Mouse (Mus musculus): ENCODE results near the gene Gm29427.

The Gm29427 gene

DNA sequence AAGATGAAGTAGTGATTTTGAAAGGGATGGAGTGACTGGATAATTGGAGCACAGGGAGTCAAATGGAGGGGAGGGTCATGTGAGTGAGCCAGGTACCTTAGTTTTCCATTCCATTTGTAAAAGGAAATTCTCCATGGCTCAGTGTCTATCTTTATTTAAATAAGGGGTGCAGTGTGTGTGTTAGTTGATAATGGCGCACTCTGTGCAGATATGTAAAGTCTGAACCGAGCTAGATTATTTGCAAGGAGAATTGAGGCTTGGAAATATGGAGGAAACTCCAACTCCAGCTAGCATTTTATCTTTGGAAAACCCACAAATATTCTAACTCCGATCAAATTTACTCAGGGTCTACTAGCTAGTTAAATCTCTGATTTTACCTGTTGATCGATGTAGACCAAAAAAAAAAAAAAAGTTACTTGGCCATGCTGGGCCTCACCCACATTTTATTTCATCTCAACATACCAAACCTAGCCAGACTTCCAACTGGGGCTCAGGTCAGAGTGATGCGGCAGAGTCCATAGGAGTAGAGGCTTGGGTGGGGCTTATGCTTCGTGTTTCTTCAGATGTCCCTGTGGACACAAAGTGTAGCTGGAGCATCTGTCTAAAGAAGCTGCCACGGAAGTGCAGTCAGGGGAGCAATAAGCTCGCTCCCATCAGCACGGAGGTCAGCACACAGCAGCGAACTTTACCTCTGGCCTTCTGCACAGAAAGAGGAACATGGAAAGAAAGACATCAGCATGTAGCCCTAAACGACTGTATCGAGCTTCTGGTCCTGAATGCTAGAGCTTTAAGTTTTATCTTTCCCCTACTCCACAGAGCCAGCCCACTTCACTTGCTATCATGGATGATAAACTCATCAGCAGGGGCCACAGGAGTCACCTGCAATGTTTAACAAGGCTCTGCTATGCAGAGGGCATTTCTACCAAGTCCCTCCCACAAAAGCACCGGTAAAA, 17.4 kb upstream of the Gm29427 start:
- DNase-seq (ENCODE audit: extremely low spot score), result no peak

DNA sequence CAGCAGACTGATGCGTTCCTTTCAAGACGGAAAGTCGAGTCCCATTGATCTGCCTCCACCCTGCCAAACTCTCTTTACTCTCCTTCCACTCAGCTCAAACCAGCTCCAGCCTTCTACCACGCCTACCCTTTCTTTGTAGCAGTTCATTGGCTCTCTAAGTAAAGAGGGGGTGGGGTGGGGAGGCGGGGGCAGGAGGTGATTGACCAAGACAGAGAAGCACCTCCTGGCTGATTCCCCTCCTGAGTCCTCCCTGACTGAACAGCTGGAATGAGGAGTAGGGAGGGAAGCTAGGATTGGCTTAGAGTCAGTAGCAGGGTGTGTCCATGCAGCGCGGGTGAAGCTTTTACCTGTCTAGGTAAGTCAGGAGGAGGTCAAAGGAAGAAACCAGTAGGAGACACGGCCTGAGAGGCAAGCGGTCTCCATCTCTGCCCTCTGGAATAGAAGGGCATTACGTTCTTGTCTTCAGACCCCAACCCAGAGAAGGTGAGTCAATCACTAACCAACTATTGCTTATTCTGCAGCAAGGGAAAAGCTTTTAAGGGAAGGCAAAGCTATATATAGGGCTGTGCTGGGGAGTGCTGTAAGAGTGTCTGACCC, 16.2 kb upstream of the Gm29427 start, which contains the start of gene AA986860:
AA986860 (plus strand) TSS at position 236 of the 597 bp plus-strand sequence.
- DNase-seq (ENCODE audit: extremely low spot score), result peak; percentile 62

DNA sequence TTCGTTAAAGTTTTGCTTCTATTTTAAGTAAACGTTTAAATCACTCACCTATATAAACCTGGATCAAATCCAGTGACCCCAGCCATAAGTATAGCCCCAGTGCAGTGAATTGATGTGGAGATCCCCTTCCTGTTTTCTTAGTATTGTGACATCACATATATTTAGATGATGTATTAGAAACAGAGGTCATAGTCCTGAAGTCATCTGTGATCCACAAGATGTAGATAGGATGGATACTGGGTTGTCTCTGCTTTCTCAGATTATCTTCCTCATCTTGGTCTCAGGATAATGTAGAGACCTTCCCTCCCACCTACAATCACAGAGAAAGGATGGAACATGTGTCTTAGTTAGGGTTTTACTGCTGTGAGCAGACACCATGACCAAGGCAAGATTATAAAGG, 13.6 kb upstream of the Gm29427 start, which contains the start of gene Pfkfb2:
Pfkfb2 (minus strand) TSS at position 101 of the 400 bp plus-strand sequence.
- no peak for DNase-seq (ENCODE audit: extremely low spot score)

DNA sequence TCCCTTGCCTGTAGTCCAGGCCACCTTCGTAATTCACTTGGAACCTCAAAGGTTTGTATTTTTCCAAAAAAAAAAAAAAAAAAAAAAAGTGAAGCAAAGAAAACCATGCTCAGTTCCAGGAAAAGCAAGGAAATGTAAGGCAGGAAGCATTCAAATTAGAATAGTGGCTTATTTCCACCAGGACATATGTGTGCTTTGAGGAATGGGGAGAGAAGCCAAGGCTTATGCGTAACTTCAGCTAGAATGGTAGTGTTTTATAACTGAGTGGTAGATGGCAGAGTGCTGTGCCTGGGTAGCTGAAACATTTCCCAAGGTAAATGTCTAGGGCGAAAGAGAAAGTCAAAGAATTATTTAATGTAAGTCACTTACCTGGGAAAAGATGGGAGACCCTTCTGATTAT, 13.1 kb upstream of the Gm29427 start:
- DNase-seq (ENCODE audit: extremely low spot score), result no peak

DNA sequence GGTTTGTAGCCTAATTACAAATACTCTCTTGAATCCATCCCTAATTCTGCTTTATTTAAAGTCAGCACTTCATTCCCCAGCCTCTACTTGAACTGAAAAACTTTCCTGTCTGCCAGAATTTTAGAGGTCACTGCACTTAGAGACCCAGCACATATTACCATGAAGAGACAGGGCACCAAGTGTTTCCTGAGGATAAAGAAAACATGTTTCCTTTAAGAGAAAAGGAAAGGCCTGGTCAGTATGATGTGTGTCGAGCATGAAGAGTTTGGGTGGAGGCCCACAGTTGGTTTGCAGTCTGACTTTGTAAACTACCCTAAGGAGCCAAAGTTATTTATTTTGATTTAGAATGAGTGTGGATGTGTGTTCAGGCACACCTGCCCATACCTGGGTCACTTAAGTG, 12.5 kb upstream of the Gm29427 start:
- no peak for DNase-seq (ENCODE audit: extremely low spot score)

DNA sequence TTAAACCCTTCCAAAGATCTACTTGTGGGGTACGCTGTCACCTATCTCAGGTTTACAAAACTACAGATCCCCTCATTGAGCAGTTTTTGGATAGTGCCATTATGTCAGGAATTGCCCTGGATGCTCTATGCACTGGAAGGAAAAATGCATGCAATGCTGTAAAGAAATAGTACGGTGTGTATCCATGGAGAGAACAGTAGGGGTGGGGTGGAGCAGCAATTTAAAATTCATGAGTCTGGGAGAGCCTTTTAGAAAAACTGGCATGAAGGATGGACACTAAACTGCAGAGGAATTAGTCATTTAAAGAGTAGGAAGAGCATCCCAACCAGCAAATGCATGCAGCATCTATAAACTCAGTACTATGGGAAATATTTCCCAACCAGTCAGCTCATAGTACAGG, 10.8 kb upstream of the Gm29427 start:
- no peak for DNase-seq (ENCODE audit: extremely low spot score)

DNA sequence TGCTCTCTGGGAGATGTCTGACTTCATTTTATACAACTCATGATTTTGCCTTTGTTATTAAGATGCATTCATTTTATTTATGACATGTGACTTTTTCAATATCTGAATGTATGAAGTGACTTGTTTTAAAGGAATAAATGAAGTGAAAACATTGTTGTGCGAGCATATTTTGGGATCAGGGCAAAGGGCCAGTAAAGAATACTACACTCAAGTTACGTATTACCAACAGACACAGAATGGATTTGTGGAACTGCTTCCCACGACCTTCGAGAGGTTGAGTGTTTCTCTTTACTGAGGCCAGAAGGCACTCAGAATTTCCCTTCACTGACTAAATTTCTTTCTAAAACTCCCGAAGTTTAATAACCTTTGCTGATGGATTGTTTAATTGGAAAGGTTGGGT, 8.6 kb upstream of the Gm29427 start:
- no peak for DNase-seq (ENCODE audit: extremely low spot score)

DNA sequence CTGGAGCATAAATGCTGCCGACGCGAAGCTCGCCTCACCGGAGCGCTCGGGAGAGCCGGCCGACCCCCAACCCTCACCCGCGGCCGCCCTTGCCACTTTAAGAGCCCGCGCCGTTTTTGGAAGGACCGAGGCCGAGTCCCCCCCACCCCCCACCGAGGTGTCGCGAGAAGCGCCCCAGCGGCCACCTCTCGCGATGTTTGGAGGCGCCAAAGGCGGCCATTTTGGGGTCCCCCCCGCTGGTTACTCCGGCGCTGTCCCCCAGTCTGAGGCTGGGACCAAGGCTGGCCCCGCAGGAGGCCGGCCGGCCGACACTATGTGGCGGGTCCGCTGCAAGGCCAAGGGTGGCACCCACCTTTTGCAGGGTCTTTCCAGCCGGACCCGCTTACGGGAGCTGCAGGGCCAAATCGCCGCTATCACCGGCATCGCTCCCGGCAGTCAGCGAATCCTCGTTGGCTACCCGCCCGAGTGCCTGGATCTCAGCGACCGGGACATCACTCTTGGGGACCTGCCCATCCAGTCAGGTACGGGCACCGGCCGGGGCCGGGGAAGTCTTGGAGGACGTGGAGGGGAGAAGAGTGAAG, 1.8 kb upstream of the Gm29427 start, which contains the start of gene Yod1:
Yod1 (plus strand) TSS at position 37 of the 581 bp plus-strand sequence.
- peak; percentile 92 for DNase-seq (ENCODE audit: extremely low spot score)

DNA sequence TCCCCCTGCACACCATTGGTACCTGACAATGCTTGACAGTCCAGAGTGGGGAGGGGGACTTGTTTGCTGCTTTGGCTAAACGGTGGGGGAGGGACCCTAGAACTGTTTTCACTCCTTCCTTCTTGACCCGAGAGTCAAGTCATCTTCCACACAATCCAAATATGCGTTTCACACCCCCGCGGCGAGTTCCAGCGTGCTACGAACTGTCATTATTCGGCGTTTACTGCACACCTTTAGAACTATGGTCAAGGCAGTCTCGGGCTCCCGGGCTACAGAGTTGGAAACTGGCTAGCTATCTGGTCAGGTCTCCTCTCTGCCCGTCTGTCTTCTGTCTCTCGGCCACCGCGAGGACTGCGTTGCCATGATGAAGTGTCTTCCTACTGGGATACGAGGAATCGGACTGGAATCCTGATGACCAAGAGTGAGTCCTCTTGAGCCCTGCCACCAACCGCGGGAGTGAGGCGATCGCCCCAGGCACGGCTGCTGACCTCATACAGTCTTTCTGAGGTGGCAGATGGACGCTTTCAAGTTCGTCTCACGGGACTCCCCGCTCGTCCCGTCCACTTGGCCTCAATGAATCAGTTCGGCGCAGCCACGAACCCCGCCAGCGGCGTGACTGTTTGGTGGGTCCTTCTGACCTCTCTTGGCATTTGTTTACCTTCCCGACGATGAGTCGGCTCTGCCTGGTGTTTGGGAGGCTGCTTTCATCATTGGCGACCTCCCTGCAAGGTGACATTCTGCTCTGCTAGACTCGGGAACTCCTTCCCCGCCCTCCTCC, 1.1 kb upstream of the Gm29427 start:
- peak; percentile 20 for DNase-seq (ENCODE audit: extremely low spot score)

DNA sequence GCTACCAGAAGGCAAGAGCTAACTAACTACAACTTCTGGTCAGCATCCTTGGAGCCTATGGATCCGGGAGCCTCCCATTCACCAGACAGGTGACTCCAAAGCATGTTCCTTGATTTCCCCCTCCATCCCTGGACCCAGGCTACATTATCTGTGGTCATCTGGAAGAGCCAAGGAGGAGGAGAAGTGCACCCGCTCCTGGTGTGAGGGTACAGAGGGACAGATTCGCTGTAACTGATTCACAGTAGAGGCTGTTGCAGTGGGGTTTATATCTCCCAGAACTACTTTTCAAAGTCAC, 566 bp upstream of the Gm29427 start:
- DNase-seq (ENCODE audit: extremely low spot score), result no peak

DNA sequence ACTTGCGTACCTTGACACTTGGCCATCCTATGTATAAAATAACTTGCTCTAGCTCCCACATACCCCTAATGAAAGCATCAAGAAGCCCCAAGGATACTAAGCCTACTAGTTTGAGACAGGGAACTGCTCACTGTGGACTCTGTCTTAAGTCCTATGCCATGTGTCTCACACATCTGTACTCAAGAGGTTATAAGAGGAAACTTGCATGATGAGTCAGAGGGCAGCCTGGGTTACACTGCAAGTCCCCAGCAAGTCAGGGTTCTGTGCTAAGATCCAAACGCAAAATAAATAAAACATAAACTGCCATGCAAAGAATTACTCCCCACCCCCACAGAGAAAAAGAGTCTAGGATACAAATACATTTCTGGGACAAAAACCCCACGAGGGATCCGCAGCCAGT, 1.6 kb downstream of the Gm29427 start:
- DNase-seq (ENCODE audit: extremely low spot score), result no peak

DNA sequence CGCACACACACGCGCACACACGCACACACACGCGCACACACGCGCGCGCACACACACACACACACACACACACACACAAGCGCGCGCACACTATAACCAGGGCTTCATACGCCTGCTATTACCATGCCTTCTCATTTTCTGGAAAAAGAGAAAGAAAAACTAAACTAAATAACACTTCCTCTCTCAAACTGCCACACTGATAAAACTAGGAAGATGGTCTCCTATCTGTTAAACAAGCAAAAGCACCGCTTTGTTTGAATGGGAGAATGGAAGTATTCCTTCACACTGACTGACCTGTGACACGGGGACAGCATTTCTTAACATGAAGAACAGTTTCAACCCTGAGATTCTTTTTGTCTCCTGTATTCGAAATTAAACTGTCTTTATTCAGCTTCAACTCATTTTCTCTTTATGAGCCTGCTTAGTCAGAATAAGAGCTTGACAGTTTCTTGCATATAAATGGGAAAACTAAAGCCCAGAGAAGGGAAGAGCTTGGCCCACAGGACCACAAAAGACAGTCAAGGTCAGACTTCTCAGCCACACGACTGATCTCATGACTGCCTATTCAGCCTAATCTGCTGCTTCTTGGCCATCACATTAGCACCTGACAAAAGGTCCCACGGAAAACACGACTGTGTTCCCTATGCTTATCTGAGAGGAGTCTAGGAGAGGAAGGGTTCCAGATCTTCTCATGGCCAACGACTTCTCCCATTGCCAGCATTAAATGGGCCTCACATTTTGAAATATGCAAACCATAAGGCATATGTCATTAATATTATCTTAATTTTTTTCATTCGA, 5.1 kb downstream of the Gm29427 start:
- DNase-seq (ENCODE audit: extremely low spot score), result no peak

DNA sequence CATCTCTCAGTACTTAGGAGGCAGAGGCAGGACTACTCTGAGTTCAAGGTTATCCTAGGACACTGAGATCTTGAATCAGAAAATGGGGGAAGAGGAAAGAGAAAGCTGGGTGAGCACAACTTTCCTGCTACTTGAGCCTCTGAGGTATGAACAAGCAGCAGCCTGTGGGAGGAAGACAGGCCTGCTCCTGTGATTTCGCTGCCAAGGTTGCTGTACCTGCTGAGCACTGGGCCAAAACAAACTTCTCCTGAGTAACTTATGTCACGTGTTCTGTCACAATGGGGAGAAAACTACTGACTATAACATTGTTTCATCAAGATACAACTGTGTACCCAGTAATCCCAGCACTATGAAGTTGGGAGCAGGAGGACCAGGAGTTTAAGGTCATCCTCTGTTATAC, 12.0 kb downstream of the Gm29427 start:
- DNase-seq (ENCODE audit: extremely low spot score), result no peak

DNA sequence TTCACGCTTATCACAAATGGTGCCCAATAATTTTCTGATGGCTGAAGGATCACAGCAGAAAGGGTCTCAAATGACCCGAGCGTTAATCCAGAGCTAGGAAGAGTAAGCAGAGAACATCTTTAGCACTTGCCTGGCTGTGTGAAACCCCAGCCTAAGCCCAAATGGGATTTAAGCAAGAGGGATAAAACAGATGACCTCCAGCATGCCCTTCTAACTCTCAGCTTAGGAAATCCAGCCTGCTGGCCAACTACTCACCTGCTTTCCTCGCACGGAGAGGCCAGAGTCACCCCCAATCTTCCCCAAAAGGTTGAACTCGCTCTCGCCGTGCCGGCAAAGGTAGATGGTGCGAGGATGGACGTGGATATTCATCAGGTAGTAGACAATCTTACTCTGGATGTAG, 13.6 kb downstream of the Gm29427 start:
- DNase-seq (ENCODE audit: extremely low spot score), result no peak

DNA sequence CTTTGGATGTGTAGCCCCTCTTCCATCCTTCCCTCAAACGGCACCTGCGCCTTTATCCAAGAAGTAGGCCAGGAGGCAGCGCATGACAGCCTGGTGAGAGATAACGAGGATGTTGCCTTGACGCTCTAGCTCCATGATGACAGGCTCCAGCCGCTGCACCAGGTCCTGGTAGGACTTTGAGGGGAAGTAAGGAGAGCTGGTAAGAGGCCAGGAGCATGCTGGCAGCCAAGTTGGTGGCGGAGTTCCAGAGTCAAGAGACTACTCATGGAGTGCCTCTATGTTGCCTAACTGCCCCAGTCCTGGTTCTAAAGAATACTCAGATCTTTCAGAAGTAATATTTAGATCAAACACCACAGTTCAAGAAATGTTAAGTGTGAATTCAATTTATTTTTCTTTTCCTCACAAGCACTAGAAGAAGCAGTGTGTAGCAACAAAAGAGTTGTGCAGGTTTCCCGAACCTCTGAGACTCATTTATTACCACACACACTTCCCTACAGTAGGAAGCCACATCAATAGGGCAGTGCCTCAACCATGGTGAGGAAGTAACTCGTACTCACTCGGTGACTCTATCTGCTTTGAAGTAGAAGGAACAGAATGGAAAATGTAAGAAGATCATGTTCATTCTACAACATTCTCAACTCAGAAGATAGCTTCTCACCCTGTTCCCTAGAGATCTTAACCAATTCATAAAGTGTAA, 15.5 kb downstream of the Gm29427 start:
- no peak for DNase-seq (ENCODE audit: extremely low spot score)

DNA sequence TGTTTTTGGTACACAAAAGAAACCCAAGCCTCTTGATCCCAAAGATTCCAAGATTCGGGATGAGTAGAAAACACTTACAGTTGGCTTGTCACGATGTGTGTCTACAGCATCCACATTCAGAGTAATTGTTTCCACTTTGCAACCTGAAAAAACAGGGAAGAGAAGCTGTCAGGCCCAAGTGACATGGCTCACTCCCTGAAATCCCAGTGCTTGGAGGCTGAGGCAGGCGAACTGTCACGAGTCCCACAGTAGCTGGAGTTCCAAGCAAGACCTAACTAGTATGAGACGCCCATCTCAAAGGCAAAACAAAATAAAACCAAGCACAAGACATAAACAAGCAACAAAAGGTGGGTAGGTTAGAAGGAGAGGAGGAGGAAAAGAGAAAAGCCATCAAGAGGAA, 17.0 kb downstream of the Gm29427 start:
- no peak for DNase-seq (ENCODE audit: extremely low spot score)

DNA sequence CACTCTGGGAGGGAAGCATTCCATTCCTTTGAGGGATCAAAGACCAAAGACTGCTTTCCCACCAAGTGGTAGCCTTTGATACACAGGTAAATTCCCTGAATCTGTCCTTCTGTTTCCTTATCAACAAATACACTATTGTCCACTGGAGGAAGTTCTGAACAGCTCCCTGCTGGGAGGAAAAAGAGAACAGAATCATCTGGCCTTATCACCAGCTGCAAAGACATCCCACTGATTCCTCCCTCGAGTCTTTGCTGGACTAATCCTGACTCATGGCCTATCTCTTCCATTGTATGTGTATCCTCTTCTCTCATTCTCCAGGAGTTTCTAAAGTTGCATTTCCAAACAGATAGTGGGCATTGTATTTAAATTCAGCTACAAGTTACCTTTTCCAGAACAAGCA, 31.7 kb downstream of the Gm29427 start:
- no peak for DNase-seq (ENCODE audit: extremely low spot score)

DNA sequence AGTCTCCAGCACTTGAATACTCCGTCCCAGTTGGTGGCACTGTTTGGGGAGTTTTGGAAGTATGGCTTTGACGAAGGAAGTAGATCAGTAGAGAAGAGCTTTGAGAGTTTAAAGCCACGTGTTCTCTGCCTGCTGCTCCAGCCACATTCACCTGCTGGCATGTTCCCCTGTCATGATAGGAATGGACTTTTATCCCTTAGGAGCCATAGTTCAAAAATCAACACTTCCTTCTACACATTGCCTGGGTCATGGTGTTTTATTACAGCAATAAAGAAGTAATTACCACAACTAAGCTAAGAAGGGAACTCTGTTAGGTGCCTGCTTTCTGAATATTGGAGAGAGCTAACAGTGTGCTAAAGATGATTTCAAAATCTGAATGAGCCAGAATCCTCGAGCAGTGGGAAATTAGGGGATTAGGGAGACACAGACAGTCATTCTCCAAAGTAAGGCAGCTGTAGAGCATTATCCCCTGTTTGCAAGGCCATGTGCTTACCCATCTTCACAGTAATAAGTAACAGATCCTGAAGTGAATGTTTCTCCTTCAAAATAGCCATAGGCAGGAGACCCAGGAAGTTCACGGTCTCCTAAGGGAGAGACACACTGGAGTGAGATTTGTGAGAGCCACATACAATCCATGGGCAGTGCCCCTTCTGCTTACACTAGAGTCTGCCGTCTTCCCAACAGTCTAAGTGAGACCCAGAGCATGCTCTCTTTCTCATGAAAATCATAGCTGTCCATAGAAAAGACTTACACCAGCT, 33.8 kb downstream of the Gm29427 start:
- DNase-seq (ENCODE audit: extremely low spot score), result no peak

DNA sequence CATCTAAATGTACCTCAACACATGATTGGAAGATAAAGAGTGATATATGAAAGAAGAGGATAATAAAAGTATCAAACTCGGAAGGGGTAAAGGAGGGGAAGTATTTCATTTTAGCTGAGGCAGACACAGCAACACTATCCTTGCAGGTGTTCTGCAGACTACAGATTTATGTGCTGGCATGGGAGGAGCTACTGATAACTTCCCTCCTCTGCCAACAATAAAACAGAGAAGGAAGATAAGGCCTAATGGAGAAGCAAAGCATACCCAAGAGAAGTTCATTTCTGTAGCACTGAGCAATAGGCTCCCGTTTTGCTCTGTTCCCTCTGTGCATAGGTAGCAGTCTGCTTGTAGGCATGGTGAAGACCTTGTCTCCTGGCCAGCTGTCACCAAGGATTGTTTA, 34.5 kb downstream of the Gm29427 start:
- no peak for DNase-seq (ENCODE audit: extremely low spot score)

DNA sequence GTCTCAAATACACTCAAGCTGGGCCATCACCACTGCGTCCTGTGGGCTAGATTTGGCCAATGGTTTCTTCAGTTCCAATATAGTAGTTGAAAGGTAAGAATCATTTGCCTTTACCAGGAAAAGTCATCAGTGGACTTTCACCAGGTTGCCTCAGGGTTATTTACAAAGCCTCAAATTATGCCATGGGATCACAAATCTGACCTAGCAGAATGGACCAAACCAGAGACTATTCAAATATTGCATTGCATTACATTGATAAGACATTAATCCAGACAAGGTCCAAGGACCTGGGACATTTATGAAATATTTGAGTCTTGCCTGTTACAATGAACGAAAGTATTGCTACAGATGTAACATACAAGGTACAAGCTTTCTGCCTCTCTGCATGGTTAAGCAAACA, 37.0 kb downstream of the Gm29427 start:
- DNase-seq (ENCODE audit: extremely low spot score), result no peak
